ENCODE assay signal across 11 mouse cellular contexts in the genomic region with DNA sequence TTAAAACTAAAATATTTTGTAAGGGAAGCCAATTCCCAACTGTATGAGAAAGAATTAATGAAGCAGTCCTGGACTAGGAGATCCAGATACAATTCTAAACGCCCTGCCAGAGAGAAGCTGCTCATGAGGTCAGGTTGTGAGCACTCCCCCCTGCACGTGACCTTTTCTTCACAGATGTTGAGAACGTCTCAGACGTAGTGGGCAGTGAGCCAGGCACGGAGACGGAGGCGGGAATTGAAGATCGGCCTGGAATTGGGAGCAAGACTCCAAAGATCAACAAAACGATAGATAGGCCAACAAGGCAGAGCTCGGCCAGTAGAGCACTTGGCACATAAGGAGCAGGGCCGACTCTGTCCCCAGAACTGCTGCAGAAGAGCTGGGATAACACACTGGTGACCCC. TPM values are rescaled to one million over a fixed set of nuclear protein-coding genes. Genes with fewer than 3 reads are reported as not detected.
DNase-seq lines count a peak whose midpoint lies in the region; ATAC-seq lines count a peak whose summit lies in the region.
"Had no signal": no experiment of that assay in that cellular context is flagged by ENCODE, and none has a peak within 500 bp of the region (broad histone marks: within the 10 kb centered on the region; RNA-seq: fewer than 3 reads in every experiment).

No protein-coding gene starts in this region.

- no peak overlapping the region for H3K4me3 ChIP-seq in heart, embryonic 12.5 days
- no peak overlapping the region for H3K4me3 ChIP-seq in intestine, embryonic 15.5 days (replicated peaks)
- no peak overlapping the region for H3K4me3 ChIP-seq in lung, embryonic 16.5 days (ENCODE audit: low read length)
- H3K4me3 ChIP-seq in midbrain, embryonic 10.5 days, result no peak overlapping the region
- H3K4me3 ChIP-seq: hindbrain, embryonic 15.5 days; limb, embryonic 15.5 days had no signal

- H3K27ac ChIP-seq in heart, embryonic 12.5 days (ENCODE audit: poor library complexity, severe bottlenecking), result no peak overlapping the region
- H3K27ac ChIP-seq in intestine, embryonic 15.5 days, result peak overlapping the region; percentile 23; the same call in 1 of the 2 replicates
- no peak overlapping the region for H3K27ac ChIP-seq in lung, embryonic 16.5 days (ENCODE audit: low read length)
- H3K27ac ChIP-seq in midbrain, embryonic 10.5 days (replicated peaks), result no peak overlapping the region
- H3K27ac ChIP-seq: hindbrain, embryonic 15.5 days; limb, embryonic 15.5 days had no signal

- peaks cover under 1% of the 10 kb centered on the region for H3K36me3 ChIP-seq in heart, embryonic 12.5 days
- H3K36me3 ChIP-seq in intestine, embryonic 15.5 days, result no peaks in the 10 kb centered on the region
- H3K36me3 ChIP-seq in lung, embryonic 16.5 days (ENCODE audit: control insufficient read depth, insufficient read depth, low read length), result no peaks in the 10 kb centered on the region
- H3K36me3 ChIP-seq in midbrain, embryonic 10.5 days, result peaks cover 13% of the 10 kb centered on the region
- H3K36me3 ChIP-seq: hindbrain, embryonic 15.5 days; limb, embryonic 15.5 days had no signal

- H3K27me3 ChIP-seq in heart, embryonic 12.5 days (replicated peaks), result no peaks in the 10 kb centered on the region
- H3K27me3 ChIP-seq in intestine, embryonic 15.5 days (replicated peaks), result no peaks in the 10 kb centered on the region
- no peaks in the 10 kb centered on the region for H3K27me3 ChIP-seq in lung, embryonic 16.5 days (ENCODE audit: control insufficient read depth, insufficient read depth, low read depth, low read length)
- H3K27me3 ChIP-seq in midbrain, embryonic 10.5 days (ENCODE audit: low read depth, poor library complexity, severe bottlenecking), result no peaks in the 10 kb centered on the region
- H3K27me3 ChIP-seq: hindbrain, embryonic 15.5 days; limb, embryonic 15.5 days had no signal

- ATAC-seq in heart, embryonic 12.5 days (ENCODE audit: insufficient number of reproducible peaks, low FRiP score), result no peak
- ATAC-seq in intestine, embryonic 15.5 days, result peak; percentile 52
- ATAC-seq in lung, embryonic 16.5 days (ENCODE audit: low read depth), result peak; percentile 16; the same call in 1 of the 2 replicates
- no peak for ATAC-seq in megakaryocyte, adult 5-6 weeks (ENCODE audit: poor library complexity, severe bottlenecking)

- peak; percentile 72 to 75 for DNase-seq in heart, adult 18-20 months
- DNase-seq in adrenal gland, postnatal 14 days, result peak; percentile 71
- DNase-seq in midbrain, embryonic 10.5 days (ENCODE audit: low spot score), result no peak
- DNase-seq in spleen, adult 12 weeks (ENCODE audit: low spot score), result no peak
- DNase-seq: B cell, adult 2 months had no signal

- no peaks in the 10 kb centered on the region for H3K9me3 ChIP-seq in heart, embryonic 12.5 days (replicated peaks)
- H3K9me3 ChIP-seq in intestine, embryonic 15.5 days, result no peaks in the 10 kb centered on the region
- H3K9me3 ChIP-seq in lung, embryonic 16.5 days (ENCODE audit: control insufficient read depth, low read length), result no peaks in the 10 kb centered on the region
- H3K9me3 ChIP-seq in midbrain, embryonic 10.5 days (replicated peaks), result no peaks in the 10 kb centered on the region
- H3K9me3 ChIP-seq: hindbrain, embryonic 15.5 days; limb, embryonic 15.5 days had no signal

- H3K4me1 ChIP-seq in heart, embryonic 12.5 days (replicated peaks), result peaks cover 86% of the 10 kb centered on the region
- peaks cover 63% of the 10 kb centered on the region for H3K4me1 ChIP-seq in intestine, embryonic 15.5 days (replicated peaks)
- peaks cover 64% of the 10 kb centered on the region for H3K4me1 ChIP-seq in lung, embryonic 16.5 days (replicated peaks; ENCODE audit: control insufficient read depth, insufficient read depth, low read length)
- H3K4me1 ChIP-seq in midbrain, embryonic 10.5 days, result peaks cover 66% of the 10 kb centered on the region

- H3K4me2 ChIP-seq in heart, embryonic 12.5 days, result no peak overlapping the region
- no peak overlapping the region for H3K4me2 ChIP-seq in intestine, embryonic 15.5 days (replicated peaks)
- no peak overlapping the region for H3K4me2 ChIP-seq in lung, embryonic 16.5 days (ENCODE audit: low read depth, low read length)
- H3K4me2 ChIP-seq: hindbrain, embryonic 15.5 days; limb, embryonic 15.5 days had no signal

- WGBS in heart, embryonic 12.5 days, result 49% methylated on average over 11 of the region's 11 CpGs
- WGBS in intestine, embryonic 15.5 days, result 21% methylated on average over 11 of the region's 11 CpGs
- WGBS in lung, embryonic 16.5 days, result 6% methylated on average over 11 of the region's 11 CpGs
- 78% methylated on average over 11 of the region's 11 CpGs for WGBS in midbrain, embryonic 10.5 days

- no peak overlapping the region for H3K9ac ChIP-seq in heart, embryonic 12.5 days
- no peak overlapping the region for H3K9ac ChIP-seq in intestine, embryonic 15.5 days
- no peak overlapping the region for H3K9ac ChIP-seq in lung, embryonic 16.5 days (ENCODE audit: low read length)
- H3K9ac ChIP-seq: hindbrain, embryonic 15.5 days; limb, embryonic 15.5 days had no signal

RNA-seq across cellular contexts. Expression of a gene that starts 21.4 kb away (rescaled TPM):
- total RNA-seq in heart, adult 18-20 months (2021), result 10 to 100 TPM; 30.3 to 33.1 TPM
- polyA plus RNA-seq in heart, embryonic 12.5 days (2016; fragmentation: Nextera tagmentation; extraction: Ambion mirVana), result 137 and 141 TPM in 2 replicates
- total RNA-seq in adrenal gland, postnatal 14 days (2021), result 52.9 and 58.0 TPM in 2 replicates
- polyA plus RNA-seq in intestine, embryonic 15.5 days (2015; fragmentation: Nextera tagmentation; extraction: Ambion mirVana), result 167 and 173 TPM in 2 replicates
- 131 and 138 TPM in 2 replicates for polyA plus RNA-seq in lung, embryonic 16.5 days (2015; fragmentation: Nextera tagmentation; extraction: Ambion mirVana)
- 93.2 and 103 TPM in 2 replicates for total RNA-seq in megakaryocyte, adult 5-6 weeks (2015)
- 141 and 145 TPM in 2 replicates for total RNA-seq in megakaryocyte, adult 5-6 weeks (2017)
- 205 and 233 TPM in 2 replicates for polyA plus RNA-seq in midbrain, embryonic 10.5 days (2016; fragmentation: Nextera tagmentation; extraction: Ambion mirVana)

RNA-seq across cellular contexts. Expression of a gene that starts 54.7 kb away (rescaled TPM):
- 1 to 10 TPM; 4.4 to 7.3 TPM for total RNA-seq in heart, adult 18-20 months (2021)
- 0.51 and 0.72 TPM in 2 replicates for polyA plus RNA-seq in heart, embryonic 12.5 days (2016; fragmentation: Nextera tagmentation; extraction: Ambion mirVana)
- total RNA-seq in adrenal gland, postnatal 14 days (2021), result 4.1 and 16.3 TPM in 2 replicates
- polyA plus RNA-seq in intestine, embryonic 15.5 days (2015; fragmentation: Nextera tagmentation; extraction: Ambion mirVana), result 3.4 and 4.4 TPM in 2 replicates
- 7.4 and 9.5 TPM in 2 replicates for polyA plus RNA-seq in lung, embryonic 16.5 days (2015; fragmentation: Nextera tagmentation; extraction: Ambion mirVana)
- 718 and 733 TPM in 2 replicates for total RNA-seq in megakaryocyte, adult 5-6 weeks (2015)
- 291 and 312 TPM in 2 replicates for total RNA-seq in megakaryocyte, adult 5-6 weeks (2017)
- polyA plus RNA-seq in midbrain, embryonic 10.5 days (2016; fragmentation: Nextera tagmentation; extraction: Ambion mirVana), result 0.77 and 1.5 TPM in 2 replicates

Comparison
In these comparisons a context has a peak if more than half of its experiments do, and no peak if none do; other contexts are left out.
1. DNase-seq: peak in heart, adult 18-20 months (2 of 2) and adrenal gland, postnatal 14 days (single experiment); none in midbrain, embryonic 10.5 days (single experiment) and spleen, adult 12 weeks (single experiment).
2. ATAC-seq: peak in intestine, embryonic 15.5 days (single experiment) and lung, embryonic 16.5 days (single experiment); none in heart, embryonic 12.5 days (single experiment) and megakaryocyte, adult 5-6 weeks (single experiment).